8 mouse cellular contexts compared by ENCODE assay signal in the genomic region with DNA sequence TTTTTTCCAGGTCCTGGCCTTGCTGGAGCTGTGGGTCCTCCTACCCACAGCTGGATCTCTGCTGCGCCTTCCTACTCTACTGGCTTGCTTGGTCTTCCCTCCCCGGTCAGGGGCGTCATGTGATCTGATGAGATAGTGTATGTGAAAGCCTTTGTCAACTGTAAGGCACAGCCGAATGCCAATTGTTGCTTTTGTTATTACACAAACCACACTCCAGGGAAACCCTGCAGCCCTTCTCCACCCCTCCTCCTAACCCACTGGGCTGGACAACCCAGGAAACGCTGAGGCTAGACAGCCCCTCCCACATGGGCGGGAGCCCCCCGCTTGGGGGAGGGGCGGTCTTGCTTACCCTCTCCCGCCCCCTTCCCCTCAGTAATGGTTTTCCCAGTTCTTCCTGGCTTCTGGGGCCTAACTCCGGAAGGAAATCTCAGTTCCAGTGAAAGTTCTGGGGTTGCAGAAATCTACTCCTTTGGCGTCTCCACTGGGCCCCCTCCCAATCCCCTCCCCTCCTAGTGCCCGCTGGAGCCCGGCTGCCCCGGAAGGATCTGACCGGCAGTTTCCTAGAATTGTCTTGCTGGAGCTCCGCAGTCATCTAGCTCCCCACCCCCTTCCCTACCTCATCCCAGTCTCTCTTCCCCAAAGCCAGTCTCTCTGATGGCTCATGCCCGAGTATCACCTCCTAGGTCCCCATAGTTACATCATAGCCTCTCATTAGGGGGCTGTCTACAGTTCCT. TPM values are rescaled to one million over a fixed set of nuclear protein-coding genes. Genes with fewer than 3 reads are reported as not detected.
DNase-seq lines count a peak whose midpoint lies in the region; ATAC-seq and TF ChIP-seq lines count a peak whose summit lies in the region.

No protein-coding gene starts in this region.

- peak; percentile 66 for DNase-seq in G1E (ENCODE audit: low spot score)
- peak; percentile 22 to 42 for DNase-seq in cerebellum, adult 2 months
- peak; percentile 62 to 73 for DNase-seq in layer of hippocampus, adult 8-10 months (ENCODE audit: low spot score in 2 of 2)
- DNase-seq in lung, adult 2 months: peak; percentile 82
- peak; percentile 72 for DNase-seq in thymus, postnatal 4 days

- 7% methylated on average over 17 of the region's 17 CpGs for WGBS in cerebellum, adult 2 months
- WGBS in lung, adult 2 months: 1% methylated on average over 17 of the region's 17 CpGs
- 4% methylated on average over 17 of the region's 17 CpGs for WGBS in olfactory bulb, adult 2 months

- peak overlapping the region; percentile 67 for H3K4me3 ChIP-seq in G1E (ENCODE audit: low read depth, low read length)
- no peak overlapping the region for H3K4me3 ChIP-seq in cerebellum, adult 2 months (replicated peaks; ENCODE audit: insufficient read depth, low read depth, low read length)
- peak overlapping the region; percentile 11 for H3K4me3 ChIP-seq in lung, adult 2 months (replicated peaks; ENCODE audit: extremely low read depth, low read depth, low read length)
- peak overlapping the region; percentile 6 for H3K4me3 ChIP-seq in olfactory bulb, adult 2 months (ENCODE audit: insufficient read depth, low read depth, low read length)

- H3K9me3 ChIP-seq in G1E (replicated peaks): no peaks in the 10 kb centered on the region

- peak; percentile 90 for ATAC-seq in G1E (ENCODE audit: extremely low read depth, insufficient number of reproducible peaks, low FRiP score, poor library complexity, severe bottlenecking)
- peak; percentile 77 for ATAC-seq in frontal cortex, adult (ENCODE audit: low TSS enrichment)
- ATAC-seq in hematopoietic stem cell, adult 5-6 weeks (replicated peaks in 1 of 2; ENCODE audit: insufficient read depth in 1 of 2, low FRiP score in 2 of 2, low TSS enrichment in 1 of 2, low read depth in 1 of 2, poor library complexity in 2 of 2, severe bottlenecking in 2 of 2): peak; percentile 83 to 87

- TF ChIP-seq POLR2A in cerebellum, adult 2 months (IDR thresholded peaks at IDR 0.05; ENCODE audit: borderline replicate concordance, insufficient read depth, low read length): no peak
- TF ChIP-seq POLR2A in lung, adult 2 months (IDR thresholded peaks at IDR 0.05; ENCODE audit: borderline replicate concordance, extremely low read depth, low read depth, low read length): peak; percentile 68; the same call in 1 of the 2 replicates
- TF ChIP-seq POLR2A in olfactory bulb, adult 2 months (IDR thresholded peaks at IDR 0.05; ENCODE audit: insufficient read depth, low read depth, low read length): 0 out of 2 replicates have a peak, but pooled peaks have one; percentile 20

- no peak overlapping the region; the same call in 1 of the 2 replicates for H3K27ac ChIP-seq in cerebellum, adult 2 months (ENCODE audit: insufficient read depth, low read length)
- peak overlapping the region; percentile 15 for H3K27ac ChIP-seq in olfactory bulb, adult 2 months (ENCODE audit: insufficient read depth, low read depth, low read length)

- no peaks in the 10 kb centered on the region for H3K36me3 ChIP-seq in G1E (replicated peaks)

- no peak for TF ChIP-seq CTCF in G1E (IDR thresholded peaks at IDR 0.05; ENCODE audit: low read depth, low read length)
- no peak for TF ChIP-seq CTCF in cerebellum, adult 2 months (IDR thresholded peaks at IDR 0.05; ENCODE audit: borderline replicate concordance, insufficient read depth, low read depth, low read length)
- TF ChIP-seq CTCF in lung, adult 2 months (IDR thresholded peaks at IDR 0.05; ENCODE audit: insufficient read depth, low read length): no peak
- TF ChIP-seq CTCF in olfactory bulb, adult 2 months (IDR thresholded peaks at IDR 0.05; ENCODE audit: insufficient read depth, low read depth, low read length): no peak

- peaks cover 8% of the 10 kb centered on the region for H3K27me3 ChIP-seq in G1E (ENCODE audit: insufficient read depth, low read length)
- no peaks in the 10 kb centered on the region for H3K27me3 ChIP-seq in cerebellum, adult 2 months (ENCODE audit: control insufficient read depth, insufficient read depth, low read length)

- H3K4me1 ChIP-seq in G1E (ENCODE audit: insufficient read depth, low read depth, low read length): peaks cover 42% of the 10 kb centered on the region
- H3K4me1 ChIP-seq in cerebellum, adult 2 months (ENCODE audit: control insufficient read depth, insufficient read depth, low read length): no peaks in the 10 kb centered on the region
- H3K4me1 ChIP-seq in lung, adult 2 months (ENCODE audit: control insufficient read depth, insufficient read depth, low read length): peaks cover 6% of the 10 kb centered on the region; the same call in 1 of the 2 replicates
- H3K4me1 ChIP-seq in olfactory bulb, adult 2 months (ENCODE audit: control insufficient read depth, insufficient read depth, low read length): peaks cover 19% of the 10 kb centered on the region

RNA-seq across cellular contexts. Expression of a gene that starts 13.1 kb away (rescaled TPM):
- total RNA-seq in G1E (2014; fragmentation: Nextera tagmentation) (36.7 and 47.0 TPM in 2 replicates), G1E (2017) (32.5 and 36.2 TPM in 2 replicates)
- 28.2 and 30.8 TPM in 2 replicates for polyA plus RNA-seq in G1E (2012)
- polyA plus RNA-seq in cerebellum, adult 2 months (2012; rRNA removed): 48.5 and 51.4 TPM in 2 replicates
- 20.9 and 22.6 TPM in 2 replicates for total RNA-seq in hematopoietic stem cell, adult 5-6 weeks (2017)
- total RNA-seq in layer of hippocampus, adult 8-10 months (2022): 10 to 100 TPM; 56.4 to 85.0 (median 73.0) TPM
- 24.6 and 28.4 TPM in 2 replicates for polyA plus RNA-seq in lung, adult 2 months (2012; rRNA removed)
- polyA plus RNA-seq in olfactory bulb, adult 2 months (2012; ENCODE audit: insufficient read depth, insufficient read length, low replicate concordance, missing spikeins): not detected in 2 replicates

RNA-seq across cellular contexts. Expression of a gene that starts 19.1 kb away (rescaled TPM):
- total RNA-seq in G1E (2014; fragmentation: Nextera tagmentation) (not detected in 2 replicates), G1E (2017) (not detected in 2 replicates)
- polyA plus RNA-seq in G1E (2012): not detected in 2 replicates
- polyA plus RNA-seq in cerebellum, adult 2 months (2012; rRNA removed): 16.1 TPM in 2 replicates
- 0.38 TPM in 1 of 2 replicates, not detected in the other for total RNA-seq in hematopoietic stem cell, adult 5-6 weeks (2017)
- 1 to 10 TPM; 5.1 to 6.7 (median 5.8) TPM for total RNA-seq in layer of hippocampus, adult 8-10 months (2022)
- 162 and 199 TPM in 2 replicates for polyA plus RNA-seq in lung, adult 2 months (2012; rRNA removed)
- polyA plus RNA-seq in olfactory bulb, adult 2 months (2012; ENCODE audit: insufficient read depth, insufficient read length, low replicate concordance, missing spikeins): not detected in 2 replicates

RNA-seq across cellular contexts. Expression of a gene that starts 29.4 kb away (rescaled TPM):
- total RNA-seq in G1E (2014; fragmentation: Nextera tagmentation): 92.4 and 100 TPM in 2 replicates
- 168 and 181 TPM in 2 replicates for total RNA-seq in G1E (2017)
- polyA plus RNA-seq in G1E (2012): 15.4 and 21.3 TPM in 2 replicates
- 98.7 and 107 TPM in 2 replicates for polyA plus RNA-seq in cerebellum, adult 2 months (2012; rRNA removed)
- total RNA-seq in hematopoietic stem cell, adult 5-6 weeks (2017): 203 and 236 TPM in 2 replicates
- total RNA-seq in layer of hippocampus, adult 8-10 months (2022): 10 to 100 TPM; 84.2 to 89.7 (median 87.4) TPM
- 13.2 and 22.3 TPM in 2 replicates for polyA plus RNA-seq in lung, adult 2 months (2012; rRNA removed)
- not detected in 2 replicates for polyA plus RNA-seq in olfactory bulb, adult 2 months (2012; ENCODE audit: insufficient read depth, insufficient read length, low replicate concordance, missing spikeins)

RNA-seq across cellular contexts. Expression of a gene that starts 44.3 kb away (rescaled TPM):
- total RNA-seq in G1E (2014; fragmentation: Nextera tagmentation): 58.0 and 61.9 TPM in 2 replicates
- total RNA-seq in G1E (2017): 42.5 and 46.2 TPM in 2 replicates
- 3.4 and 3.5 TPM in 2 replicates for polyA plus RNA-seq in G1E (2012)
- polyA plus RNA-seq in cerebellum, adult 2 months (2012; rRNA removed): 77.6 and 82.4 TPM in 2 replicates
- total RNA-seq in hematopoietic stem cell, adult 5-6 weeks (2017): 52.2 and 60.1 TPM in 2 replicates
- 10 to 100 TPM; 54.7 to 68.9 (median 63.0) TPM for total RNA-seq in layer of hippocampus, adult 8-10 months (2022)
- 29.0 and 47.3 TPM in 2 replicates for polyA plus RNA-seq in lung, adult 2 months (2012; rRNA removed)
- not detected in 2 replicates for polyA plus RNA-seq in olfactory bulb, adult 2 months (2012; ENCODE audit: insufficient read depth, insufficient read length, low replicate concordance, missing spikeins)

RNA-seq across cellular contexts. Expression of a gene that starts 56.8 kb away (rescaled TPM):
- total RNA-seq in G1E (2014; fragmentation: Nextera tagmentation) (0.73 and 1.3 TPM in 2 replicates), G1E (2017) (2.7 and 2.9 TPM in 2 replicates)
- polyA plus RNA-seq in G1E (2012): 2.9 and 3.0 TPM in 2 replicates
- polyA plus RNA-seq in cerebellum, adult 2 months (2012; rRNA removed): 6.1 and 7.1 TPM in 2 replicates
- total RNA-seq in hematopoietic stem cell, adult 5-6 weeks (2017): 0.60 and 1.1 TPM in 2 replicates
- total RNA-seq in layer of hippocampus, adult 8-10 months (2022): 10 to 100 TPM in 3 of 4 experiments, 1 to 10 TPM in 1; 9.1 to 12.7 (median 12.1) TPM
- polyA plus RNA-seq in lung, adult 2 months (2012; rRNA removed): 26.3 and 27.5 TPM in 2 replicates
- polyA plus RNA-seq in olfactory bulb, adult 2 months (2012; ENCODE audit: insufficient read depth, insufficient read length, low replicate concordance, missing spikeins): not detected in 2 replicates

Comparison
In these comparisons a context has a peak if more than half of its experiments do, and no peak if none do; other contexts are left out.
1. DNase-seq: peak in every context shown above with its lines; median percentile 82 in lung, adult 2 months; 72 in thymus, postnatal 4 days; 68 in layer of hippocampus, adult 8-10 months; 66 in G1E; 32 in cerebellum, adult 2 months.